Mouse (Mus musculus) intestine, embryonic 16.5 days (tissue): ENCODE measurements around the gene Grin3a. TPM values are rescaled to one million over a fixed set of nuclear protein-coding genes. Genes with fewer than 3 reads are reported as not detected.
"Not testable (repeated sequence)": the region's sequence is repeated elsewhere in the genome, so short reads cannot be mapped to it uniquely, and the experiment has no call there.

Experiments
- ATAC-seq: fragments of 200-750 bp; cut with Nextera tagmentation; 2 replicates; pipeline ENCODE4 v1.8.0; 2017; ENCODE audit warnings: moderate TSS enrichment, moderate library complexity
- H3K27ac ChIP-seq: fragments of 300-500 bp; sonication (generic); 2 replicates; pipeline ENCODE4 v1.5.1; 2014; ENCODE audit warnings: mild to moderate bottlenecking, low read length
- H3K27me3 ChIP-seq: fragments of 300-500 bp; sonication (generic); replicated peaks from 2 replicates; pipeline ENCODE4 v1.6.1; 2014; ENCODE audit warnings: low read length, control low read depth, mixed read lengths; ENCODE audit not compliant: control insufficient read depth, insufficient read depth
- H3K36me3 ChIP-seq: fragments of 300-500 bp; sonication (generic); 2 replicates; pipeline ENCODE4 v1.6.1; 2014; ENCODE audit warnings: low read length, control low read depth; ENCODE audit not compliant: control insufficient read depth, insufficient read depth
- H3K4me1 ChIP-seq: fragments of 300-500 bp; sonication (generic); 2 replicates; pipeline ENCODE4 v1.6.1; 2014; ENCODE audit warnings: low read length, control low read depth, mixed read lengths; ENCODE audit not compliant: control insufficient read depth, insufficient read depth
- H3K4me2 ChIP-seq: fragments of 300-500 bp; sonication (generic); 2 replicates; pipeline ENCODE4 v1.6.1; 2014; ENCODE audit warnings: low read depth, low read length, control low read depth
- H3K4me3 ChIP-seq: fragments of 300-500 bp; sonication (generic); 2 replicates; pipeline ENCODE4 v1.5.1; 2014; ENCODE audit warnings: mild to moderate bottlenecking, low read length
- H3K9ac ChIP-seq: fragments of 300-500 bp; sonication (generic); 2 replicates; pipeline ENCODE4 v1.6.1; 2014; ENCODE audit warnings: low read depth, low read length
- H3K9me3 ChIP-seq: fragments of 300-500 bp; sonication (generic); 2 replicates; pipeline ENCODE4 v1.6.1; 2016; ENCODE audit warnings: low read length, control low read depth; ENCODE audit not compliant: control insufficient read depth
- WGBS: fragments of 180-500 bp; shearing (Covaris S2); extraction: QIAGEN DNeasy Blood & Tissue Kit; methylation state at CpG from one replicate; pipeline ENCODE4 v1.1.7; 2014; 5-methylcytosine and 5-hydroxymethylcytosine counted together
- polyA plus RNA-seq: library from polyadenylated mRNA; unstranded; fragments of >200 nt; fragmentation: Nextera tagmentation; extraction: Ambion mirVana; gene quantifications from 2 replicates; pipeline ENCODE4 v1.2.1, GENCODE M21; 2015

Grin3a gene
- polyA plus RNA-seq, 1 experiment from 2014 or later, result 0.40 TPM

GRCm38 (mm10) chr4:49622272-49622671 is 223.3 kb downstream of the Grin3a start:
- no peak overlapping the region for H3K9ac ChIP-seq
- peaks cover 2% of the 10 kb centered on the region; the same call in 1 of the 2 replicates for H3K4me1 ChIP-seq
- H3K4me3 ChIP-seq, result no peak overlapping the region
- WGBS, result 54% methylated on average over 2 of the region's 2 CpGs
- no peaks in the 10 kb centered on the region for H3K9me3 ChIP-seq
- H3K27me3 ChIP-seq, result no peaks in the 10 kb centered on the region
- no peaks in the 10 kb centered on the region for H3K36me3 ChIP-seq
- H3K4me2 ChIP-seq, result no peak overlapping the region
- no peak overlapping the region for H3K27ac ChIP-seq
- ATAC-seq, result peak; percentile 77

GRCm38 (mm10) chr4:49619861-49620260 is 225.7 kb downstream of the Grin3a start:
- not testable (repeated sequence) for H3K4me1 ChIP-seq, H3K36me3 ChIP-seq, H3K27me3 ChIP-seq, ATAC-seq, H3K4me3 ChIP-seq, H3K4me2 ChIP-seq, H3K9me3 ChIP-seq, H3K9ac ChIP-seq
- peak overlapping the region; percentile 51; the same call in 1 of the 2 replicates for H3K27ac ChIP-seq
- 92% methylated on average over 7 of the region's 7 CpGs for WGBS

DNA sequence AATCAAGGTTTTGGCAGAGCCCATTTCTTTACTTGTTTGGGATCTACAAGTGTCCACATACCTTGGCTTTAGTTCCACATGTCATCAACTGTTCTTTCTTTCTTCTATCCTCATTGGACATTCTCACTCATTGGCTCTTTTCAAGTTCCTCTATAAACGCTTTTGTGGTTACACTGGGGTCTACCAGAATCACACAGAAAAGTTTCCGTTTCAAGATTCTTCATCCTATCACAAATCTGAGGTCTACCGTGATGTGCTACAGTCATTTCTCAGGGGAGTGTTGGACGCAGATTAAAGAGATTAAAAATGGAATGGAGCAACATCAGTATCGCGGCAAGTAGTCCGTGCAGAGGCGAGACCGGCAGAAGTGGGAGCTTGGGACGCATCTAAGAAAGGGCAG is 228.6 kb downstream of the Grin3a start:
- H3K9me3 ChIP-seq, result no peaks in the 10 kb centered on the region
- H3K4me1 ChIP-seq, result no peaks in the 10 kb centered on the region; the same call in 1 of the 2 replicates
- H3K36me3 ChIP-seq, result no peaks in the 10 kb centered on the region
- no peaks in the 10 kb centered on the region for H3K27me3 ChIP-seq
- no peak overlapping the region for H3K4me2 ChIP-seq
- H3K9ac ChIP-seq, result no peak overlapping the region
- H3K4me3 ChIP-seq, result no peak overlapping the region
- 92% methylated on average over 10 of the region's 10 CpGs for WGBS
- no peak for ATAC-seq
- no peak overlapping the region for H3K27ac ChIP-seq

Other genes with a start within 250 kb of the Grin3a start
- 21.5 and 22.6 TPM in 2 replicates for gene Tmem246, start 247.9 kb downstream of the Grin3a start, polyA plus RNA-seq
- 24.4 and 25.7 TPM in 2 replicates for gene Rnf20, start 213.7 kb downstream of the Grin3a start, polyA plus RNA-seq
- gene Ppp3r2, start 163.7 kb downstream of the Grin3a start, polyA plus RNA-seq, result 0.07 and 0.09 TPM in 2 replicates